Mouse (Mus musculus) neural tube, embryonic 12.5 days (tissue): ENCODE measurements at regions not wholly inside any gene's neighbourhood (a gene's known extent, or its start where the extent isn't known, plus 50 kb on each side); places are given as distances from the start of the nearest gene placed in this dataset.

Source experiments
- ATAC-seq: fragments of 200-750 bp; cut with Nextera tagmentation; 2 replicates; pipeline ENCODE4 v1.8.0; 2017; ENCODE audit warnings: low read depth, mild to moderate bottlenecking, moderate TSS enrichment, moderate library complexity; ENCODE audit not compliant: low FRiP score
- H3K27ac ChIP-seq: fragments of 300-500 bp; sonication (generic); 2 replicates; pipeline ENCODE4 v1.5.1; 2016
- H3K27me3 ChIP-seq: fragments of 300-500 bp; sonication (generic); replicated peaks from 2 replicates; pipeline ENCODE4 v1.6.1; 2016; ENCODE audit warnings: mild to moderate bottlenecking
- H3K36me3 ChIP-seq: fragments of 300-500 bp; sonication (generic); 2 replicates; pipeline ENCODE4 v1.6.1; 2016; ENCODE audit warnings: mild to moderate bottlenecking
- H3K4me1 ChIP-seq: fragments of 300-500 bp; sonication (generic); 2 replicates; pipeline ENCODE4 v1.6.1; 2016
- H3K4me2 ChIP-seq: fragments of 300-500 bp; sonication (generic); replicated peaks from 2 replicates; pipeline ENCODE4 v1.6.1; 2016; ENCODE audit warnings: mild to moderate bottlenecking
- H3K4me3 ChIP-seq: fragments of 300-500 bp; sonication (generic); 2 replicates; pipeline ENCODE4 v1.5.1; 2016
- H3K9ac ChIP-seq: fragments of 300-500 bp; sonication (generic); 2 replicates; pipeline ENCODE4 v1.6.1; 2016; ENCODE audit warnings: mild to moderate bottlenecking
- H3K9me3 ChIP-seq: fragments of 300-500 bp; sonication (generic); 2 replicates; pipeline ENCODE4 v1.6.1; 2016; ENCODE audit warnings: mild to moderate bottlenecking
- WGBS: fragments of 180-500 bp; shearing (Covaris S2); methylation state at CpG from one replicate; pipeline ENCODE4 v1.1.7; 2016; 5-methylcytosine and 5-hydroxymethylcytosine counted together

DNA sequence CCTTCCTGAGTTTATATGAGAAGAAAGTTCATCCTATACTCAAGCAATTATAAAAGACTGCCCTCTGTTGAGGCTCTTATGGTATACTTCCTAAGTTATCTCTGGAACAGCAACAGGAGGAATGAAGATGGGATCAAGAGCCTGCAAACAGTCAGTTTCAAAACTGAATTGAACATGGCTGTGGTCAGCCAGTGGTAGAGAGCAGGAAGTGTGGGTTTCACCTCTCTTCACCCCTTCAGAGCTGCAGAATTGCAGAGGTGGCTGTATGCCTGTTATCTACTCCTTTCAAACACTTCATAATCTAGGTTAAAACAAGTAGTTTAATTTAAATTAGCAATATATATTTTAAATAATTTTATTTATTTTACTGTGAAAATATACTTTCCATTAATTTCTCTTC, 854.8 kb upstream of the Sel1l start:
- Histone ChIP-seq H3K36me3 (no peaks in the 10 kb centered on the region), H3K4me3 (no peak overlapping the region), H3K9me3 (no peaks in the 10 kb centered on the region), H3K4me2 (no peak overlapping the region), H3K27me3 (no peaks in the 10 kb centered on the region), H3K9ac (no peak overlapping the region), H3K4me1 (no peaks in the 10 kb centered on the region), H3K27ac (no peak overlapping the region)
- ATAC-seq: no peak

DNA sequence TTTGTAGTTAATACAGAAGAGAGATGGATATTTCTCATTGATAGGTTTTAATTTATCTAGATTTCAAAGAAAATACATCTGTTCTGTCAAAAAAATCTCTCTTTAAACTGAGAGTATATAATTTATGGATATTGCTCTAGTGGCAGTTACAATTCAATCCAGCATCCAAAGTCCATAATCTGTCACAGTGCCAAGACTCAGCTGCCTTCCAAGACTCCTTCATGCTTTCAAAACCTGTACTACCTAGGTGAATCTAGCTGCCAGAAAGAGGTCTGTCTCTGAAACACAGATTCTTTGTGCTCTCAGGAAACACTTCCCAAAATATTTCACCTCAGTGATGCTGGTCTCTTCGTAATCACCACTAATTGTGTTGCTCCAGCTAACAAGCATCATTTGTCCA, 844.0 kb upstream of the Sel1l start:
- no peaks in the 10 kb centered on the region for H3K27me3 ChIP-seq
- no peak overlapping the region for H3K4me3 ChIP-seq
- no peaks in the 10 kb centered on the region for H3K4me1 ChIP-seq
- H3K9me3 ChIP-seq: no peaks in the 10 kb centered on the region
- no peak overlapping the region for H3K9ac ChIP-seq
- H3K27ac ChIP-seq: no peak overlapping the region
- 85% methylated on average over 1 of the region's 1 CpGs for WGBS
- no peaks in the 10 kb centered on the region for H3K36me3 ChIP-seq
- no peak overlapping the region for H3K4me2 ChIP-seq
- no peak for ATAC-seq

GRCm38 (mm10) chr12:92672396-92672795, 823.4 kb upstream of the Sel1l start:
- no peak overlapping the region for H3K4me2 ChIP-seq
- no peak overlapping the region for H3K9ac ChIP-seq
- 98% methylated on average over 1 of the region's 1 CpGs for WGBS
- H3K27me3 ChIP-seq: no peaks in the 10 kb centered on the region
- H3K36me3 ChIP-seq: no peaks in the 10 kb centered on the region
- no peak overlapping the region for H3K27ac ChIP-seq
- H3K4me1 ChIP-seq: no peaks in the 10 kb centered on the region
- no peak overlapping the region for H3K4me3 ChIP-seq
- no peaks in the 10 kb centered on the region for H3K9me3 ChIP-seq
- no peak for ATAC-seq

DNA sequence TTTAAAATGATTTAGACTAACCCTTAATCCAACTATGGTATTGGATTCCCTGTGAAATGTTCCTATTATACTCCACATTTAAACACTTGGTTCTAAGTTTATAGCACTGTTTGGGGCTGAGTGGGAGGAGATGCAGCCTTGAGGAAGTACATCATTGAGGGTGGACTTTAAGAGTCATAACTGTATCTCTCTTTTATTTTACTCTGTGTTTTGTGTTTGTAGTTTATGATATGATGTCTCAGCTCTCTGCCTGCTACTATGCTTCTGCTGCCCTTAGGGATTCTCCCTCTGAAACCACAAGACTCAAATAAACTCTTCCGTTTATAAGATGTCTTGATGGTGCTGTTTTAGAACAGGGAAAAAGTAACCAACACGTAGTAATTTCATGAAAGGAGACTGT, 797.7 kb upstream of the Sel1l start:
- Histone ChIP-seq H3K4me2 (no peak overlapping the region), H3K4me1 (no peaks in the 10 kb centered on the region), H3K36me3 (no peaks in the 10 kb centered on the region), H3K9ac (no peak overlapping the region), H3K9me3 (no peaks in the 10 kb centered on the region), H3K27ac (no peak overlapping the region), H3K27me3 (no peaks in the 10 kb centered on the region), H3K4me3 (no peak overlapping the region)
- WGBS: 67% methylated on average over 2 of the region's 2 CpGs
- ATAC-seq: no peak

- no peaks in the 10 kb centered on the region for H3K4me1 ChIP-seq
- WGBS: 83% methylated on average over 4 of the region's 4 CpGs
- no peak for ATAC-seq
- no peaks in the 10 kb centered on the region for H3K27me3 ChIP-seq
- H3K9me3 ChIP-seq: no peaks in the 10 kb centered on the region
- H3K4me2 ChIP-seq: no peak overlapping the region
- no peaks in the 10 kb centered on the region for H3K36me3 ChIP-seq
- no peak overlapping the region for H3K9ac ChIP-seq
- H3K27ac ChIP-seq: no peak overlapping the region
- H3K4me3 ChIP-seq: no peak overlapping the region
These were observed 796.2 kb upstream of the Sel1l start for GRCm38 (mm10) chr12:92645006-92645624.

GRCm38 (mm10) chr12:92619120-92619519, 770.2 kb upstream of the Sel1l start:
- H3K9me3 ChIP-seq: no peaks in the 10 kb centered on the region
- no peak overlapping the region for H3K27ac ChIP-seq
- no peaks in the 10 kb centered on the region for H3K36me3 ChIP-seq
- no peak for ATAC-seq
- no peaks in the 10 kb centered on the region for H3K27me3 ChIP-seq
- no peaks in the 10 kb centered on the region for H3K4me1 ChIP-seq
- no peak overlapping the region for H3K9ac ChIP-seq
- H3K4me3 ChIP-seq: no peak overlapping the region
- H3K4me2 ChIP-seq: no peak overlapping the region

DNA sequence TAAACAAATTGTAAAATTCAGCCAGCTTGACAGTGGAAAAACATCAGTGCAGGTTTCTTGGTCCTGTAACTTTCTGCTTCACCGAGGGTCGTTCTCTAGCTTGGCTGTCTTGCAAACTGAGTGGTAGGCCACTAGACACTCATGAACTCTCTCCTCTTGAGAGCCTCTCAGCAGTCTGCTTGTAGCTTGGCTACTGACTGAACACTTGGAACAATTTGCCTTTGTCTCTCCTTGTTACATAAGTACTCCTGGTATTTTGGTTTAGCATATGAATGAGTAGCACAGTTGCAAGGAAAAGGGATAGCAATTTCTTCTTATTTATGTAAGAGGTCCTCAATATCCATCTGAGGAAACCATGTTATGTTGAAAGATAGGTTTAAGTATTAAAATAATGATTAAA, 769.6 kb upstream of the Sel1l start:
- no peak for ATAC-seq
- no peaks in the 10 kb centered on the region for H3K27me3 ChIP-seq
- H3K9me3 ChIP-seq: no peaks in the 10 kb centered on the region
- H3K9ac ChIP-seq: no peak overlapping the region
- H3K36me3 ChIP-seq: no peaks in the 10 kb centered on the region
- no peak overlapping the region for H3K4me3 ChIP-seq
- no peak overlapping the region for H3K27ac ChIP-seq
- no peak overlapping the region for H3K4me2 ChIP-seq
- WGBS: 52% methylated on average over 2 of the region's 2 CpGs
- no peaks in the 10 kb centered on the region for H3K4me1 ChIP-seq

DNA sequence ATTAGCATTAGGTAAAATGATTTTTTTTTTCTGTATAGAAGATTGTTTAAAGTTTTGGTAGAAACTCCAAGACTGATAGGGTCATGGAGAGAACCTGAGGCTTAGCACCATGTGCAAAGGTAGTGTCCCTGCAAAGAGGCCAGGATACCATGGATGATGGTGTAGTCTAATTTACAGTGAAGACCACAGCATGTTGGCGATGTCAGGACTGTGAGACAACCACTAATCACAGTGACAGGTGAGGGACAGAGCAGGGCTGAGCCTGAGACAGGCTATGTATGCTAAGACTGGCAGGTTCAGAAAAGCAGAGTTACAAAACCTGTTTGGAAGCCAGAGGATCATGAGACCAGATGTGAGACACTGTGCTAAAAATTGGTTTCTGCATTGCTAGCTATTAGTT, 752.7 kb upstream of the Sel1l start:
- Histone ChIP-seq H3K4me1 (no peaks in the 10 kb centered on the region), H3K4me3 (no peak overlapping the region), H3K27ac (no peak overlapping the region), H3K4me2 (no peak overlapping the region), H3K9ac (no peak overlapping the region), H3K27me3 (no peaks in the 10 kb centered on the region), H3K9me3 (no peaks in the 10 kb centered on the region), H3K36me3 (no peaks in the 10 kb centered on the region)
- no peak for ATAC-seq
- 86% methylated on average over 1 of the region's 1 CpGs for WGBS

DNA sequence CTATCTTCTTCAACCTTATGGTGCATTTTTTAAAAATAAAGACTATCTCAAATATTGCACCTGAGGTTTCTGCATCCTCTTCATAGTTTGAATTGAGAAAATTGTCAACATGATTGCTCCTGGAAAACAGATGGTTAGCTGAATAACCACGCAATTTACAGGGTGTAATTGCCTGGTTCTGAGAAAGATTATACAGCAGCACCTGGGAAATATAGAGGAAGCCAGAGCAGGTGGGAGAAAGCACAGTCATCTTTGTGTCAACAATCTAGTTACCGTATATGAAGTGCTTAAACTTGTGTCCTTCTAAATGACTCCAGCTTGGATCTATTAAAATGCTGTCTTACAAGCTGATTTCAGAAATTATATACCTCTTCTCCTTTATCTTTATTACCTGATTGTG, 740.8 kb upstream of the Sel1l start:
- ATAC-seq: no peak

DNA sequence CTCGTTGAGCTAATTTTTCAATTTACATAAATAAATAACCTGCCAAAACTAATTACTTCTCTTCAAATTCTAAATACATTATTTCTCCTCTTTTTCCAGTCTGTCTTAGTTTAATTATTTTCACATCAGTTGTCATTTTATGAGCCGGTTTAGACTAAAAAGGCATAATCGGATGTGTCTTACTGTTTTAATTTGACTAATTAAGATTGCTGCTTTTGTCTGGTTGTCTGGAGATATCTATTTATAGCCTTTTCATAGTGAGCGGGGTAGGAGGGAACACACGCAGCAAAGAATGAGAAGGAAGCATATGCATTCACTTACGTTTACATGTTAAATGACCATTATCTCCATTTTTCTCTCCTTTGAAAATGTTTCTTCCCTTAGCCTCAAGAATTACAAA, 740.3 kb upstream of the Sel1l start:
- 70% methylated on average over 6 of the region's 6 CpGs for whole genome bisulfite sequencing
- ATAC-seq: no peak
- H3K36me3 ChIP-seq: no peaks in the 10 kb centered on the region
- H3K27ac ChIP-seq: no peak overlapping the region
- no peak overlapping the region for H3K4me3 ChIP-seq
- no peak overlapping the region for H3K4me2 ChIP-seq
- no peaks in the 10 kb centered on the region for H3K9me3 ChIP-seq
- H3K4me1 ChIP-seq: no peaks in the 10 kb centered on the region
- no peak overlapping the region for H3K9ac ChIP-seq
- no peaks in the 10 kb centered on the region for H3K27me3 ChIP-seq

More for the DNA sequence above, 740.8 kb upstream of the Sel1l start:
- H3K27ac ChIP-seq: no peak overlapping the region
- no peak overlapping the region for H3K9ac ChIP-seq
- H3K4me2 ChIP-seq: no peak overlapping the region
- no peaks in the 10 kb centered on the region for H3K36me3 ChIP-seq
- 84% methylated on average over 2 of the region's 2 CpGs for WGBS
- H3K9me3 ChIP-seq: no peaks in the 10 kb centered on the region
- H3K27me3 ChIP-seq: no peaks in the 10 kb centered on the region
- no peak overlapping the region for H3K4me3 ChIP-seq
- no peaks in the 10 kb centered on the region for H3K4me1 ChIP-seq

DNA sequence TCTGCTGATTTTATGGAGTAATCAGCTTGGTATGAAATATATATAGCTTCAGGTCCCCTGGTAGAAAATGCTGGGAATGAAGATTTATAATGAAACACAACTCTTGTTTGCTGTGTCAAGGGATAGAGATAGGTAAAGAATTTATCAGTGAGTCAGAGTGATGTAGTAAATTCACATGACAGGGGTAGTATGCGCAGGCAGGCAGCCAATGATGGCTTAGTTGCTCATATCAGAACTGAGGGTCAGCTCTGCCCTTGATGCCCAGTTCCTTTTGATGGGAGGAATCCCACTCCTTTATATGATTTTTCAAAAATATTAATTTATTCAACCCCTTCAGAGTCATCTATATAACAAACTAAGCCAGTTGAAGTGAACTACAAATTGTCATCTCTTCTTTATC, 729.6 kb upstream of the Sel1l start:
- Histone ChIP-seq H3K36me3 (no peaks in the 10 kb centered on the region), H3K9ac (no peak overlapping the region), H3K27ac (no peak overlapping the region), H3K4me1 (no peaks in the 10 kb centered on the region), H3K4me3 (no peak overlapping the region), H3K27me3 (no peaks in the 10 kb centered on the region), H3K4me2 (no peak overlapping the region), H3K9me3 (no peaks in the 10 kb centered on the region)
- WGBS: 86% methylated on average over 1 of the region's 1 CpGs
- ATAC-seq: no peak
